Comparison of ENCODE assay signal across 21 mouse cellular contexts in the genomic region with DNA sequence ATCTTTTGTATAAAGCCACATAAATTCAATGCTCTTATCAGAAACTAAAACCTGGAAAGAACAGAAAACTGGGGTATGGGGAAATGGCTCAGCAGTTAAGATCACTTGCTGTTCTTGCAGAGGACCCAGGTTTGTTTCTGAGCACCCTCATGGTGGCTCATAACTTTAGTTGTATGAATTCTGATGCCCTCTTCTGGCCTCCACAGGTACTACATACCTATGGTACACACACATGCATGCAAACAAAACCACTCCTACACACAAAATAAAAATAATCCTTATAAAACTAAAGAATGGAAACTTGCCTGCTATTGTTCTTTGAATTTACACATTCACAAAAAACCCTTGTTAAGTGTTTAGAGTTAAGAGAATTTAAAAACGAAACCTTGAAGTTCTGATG.
DNase-seq lines count a peak whose midpoint lies in the region; ATAC-seq and TF ChIP-seq lines count a peak whose summit lies in the region.
"Had no signal": no experiment of that assay in that cellular context is flagged by ENCODE, and none has a peak within 500 bp of the region (broad histone marks: within the 10 kb centered on the region; RNA-seq: fewer than 3 reads in every experiment).

No protein-coding gene starts in this region.

- H3K4me2 ChIP-seq in forebrain, postnatal 0 days (ENCODE audit: low read depth) = no peak overlapping the region
- H3K4me2 ChIP-seq in forebrain, embryonic 12.5 days = no peak overlapping the region
- H3K4me2 ChIP-seq: embryonic facial prominence, embryonic 15.5 days; forebrain, embryonic 13.5 days; kidney, embryonic 15.5 days; liver, embryonic 15.5 days; lung, embryonic 15.5 days; neural tube, embryonic 15.5 days; stomach, embryonic 15.5 days had no signal

- DNase-seq in forebrain, postnatal 0 days = no peak
- DNase-seq in layer of hippocampus, adult 2 months (ENCODE audit: low spot score in 2 of 2) = no peak
- DNase-seq in layer of hippocampus, postnatal 14 days (ENCODE audit: low spot score in 2 of 2) = no peak
- DNase-seq in A20 (ENCODE audit: low read depth, low spot score) = peak; percentile 16
- peak; percentile 53 for DNase-seq in R1 (ENCODE audit: low read depth, low spot score)
- no peak for DNase-seq in thymus, postnatal 25 days
- DNase-seq in Muller cell, postnatal 12 days (ENCODE audit: inconsistent ontology term) = no peak
- DNase-seq: adrenal gland, postnatal 25 days; kidney, adult 18-20 months; layer of hippocampus, postnatal 36 days; right cerebral cortex, postnatal 25 days; thymus, postnatal 14 days had no signal

- H3K9me3 ChIP-seq in forebrain, postnatal 0 days (ENCODE audit: low read length) = no peaks in the 10 kb centered on the region
- H3K9me3 ChIP-seq in forebrain, embryonic 12.5 days = no peaks in the 10 kb centered on the region
- H3K9me3 ChIP-seq: embryonic facial prominence, embryonic 10.5 days; embryonic facial prominence, embryonic 15.5 days; forebrain, embryonic 13.5 days; kidney, embryonic 15.5 days; liver, embryonic 15.5 days; lung, embryonic 15.5 days; neural tube, embryonic 15.5 days; stomach, embryonic 15.5 days had no signal

- no peak overlapping the region for H3K27ac ChIP-seq in forebrain, postnatal 0 days (ENCODE audit: low read depth, low read length)
- H3K27ac ChIP-seq in forebrain, embryonic 12.5 days = no peak overlapping the region
- no peak overlapping the region for H3K27ac ChIP-seq in layer of hippocampus, adult 2 months
- H3K27ac ChIP-seq: embryonic facial prominence, embryonic 10.5 days; embryonic facial prominence, embryonic 15.5 days; forebrain, embryonic 13.5 days; kidney, embryonic 15.5 days; liver, embryonic 15.5 days; lung, embryonic 15.5 days; neural tube, embryonic 15.5 days; stomach, embryonic 15.5 days had no signal

- 87% methylated on average over 1 of the region's 1 CpGs for WGBS in forebrain, postnatal 0 days
- WGBS in forebrain, embryonic 12.5 days = 88% methylated on average over 1 of the region's 1 CpGs

- no peak for ATAC-seq in forebrain, postnatal 0 days
- ATAC-seq in forebrain, embryonic 12.5 days (ENCODE audit: low FRiP score) = no peak
- ATAC-seq: forebrain, embryonic 13.5 days had no signal

- no peak overlapping the region for H3K9ac ChIP-seq in forebrain, postnatal 0 days
- no peak overlapping the region for H3K9ac ChIP-seq in forebrain, embryonic 12.5 days
- H3K9ac ChIP-seq: embryonic facial prominence, embryonic 15.5 days; forebrain, embryonic 13.5 days; kidney, embryonic 15.5 days; liver, embryonic 15.5 days; lung, embryonic 15.5 days; neural tube, embryonic 15.5 days; stomach, embryonic 15.5 days had no signal

- no peaks in the 10 kb centered on the region for H3K27me3 ChIP-seq in forebrain, postnatal 0 days (ENCODE audit: insufficient read depth, low read length)
- H3K27me3 ChIP-seq in forebrain, embryonic 12.5 days = no peaks in the 10 kb centered on the region
- H3K27me3 ChIP-seq: embryonic facial prominence, embryonic 15.5 days; forebrain, embryonic 13.5 days; kidney, embryonic 15.5 days; liver, embryonic 15.5 days; lung, embryonic 15.5 days; neural tube, embryonic 15.5 days; stomach, embryonic 15.5 days had no signal

- H3K36me3 ChIP-seq in forebrain, postnatal 0 days (ENCODE audit: insufficient read depth) = no peaks in the 10 kb centered on the region
- H3K36me3 ChIP-seq in forebrain, embryonic 12.5 days (replicated peaks) = no peaks in the 10 kb centered on the region
- H3K36me3 ChIP-seq: embryonic facial prominence, embryonic 10.5 days; embryonic facial prominence, embryonic 15.5 days; kidney, embryonic 15.5 days; liver, embryonic 15.5 days; lung, embryonic 15.5 days; neural tube, embryonic 15.5 days; stomach, embryonic 15.5 days had no signal

- TF ChIP-seq CTCF in forebrain, postnatal 0 days (IDR thresholded peaks at IDR 0.05; ENCODE audit: low read depth) = peak; percentile 18; the same call in 1 of the 2 replicates
- TF ChIP-seq CTCF in layer of hippocampus, adult 2 months (conservative IDR thresholded peaks at IDR 0.05) = peak; percentile 66

- H3K4me3 ChIP-seq in forebrain, postnatal 0 days (ENCODE audit: low read depth, low read length) = no peak overlapping the region
- H3K4me3 ChIP-seq in forebrain, embryonic 12.5 days (replicated peaks) = no peak overlapping the region
- H3K4me3 ChIP-seq in layer of hippocampus, adult 2 months = no peak overlapping the region
- H3K4me3 ChIP-seq: embryonic facial prominence, embryonic 10.5 days; embryonic facial prominence, embryonic 15.5 days; forebrain, embryonic 13.5 days; kidney, embryonic 15.5 days; liver, embryonic 15.5 days; lung, embryonic 15.5 days; neural tube, embryonic 15.5 days; stomach, embryonic 15.5 days had no signal

- H3K4me1 ChIP-seq in forebrain, postnatal 0 days (ENCODE audit: insufficient read depth) = no peaks in the 10 kb centered on the region
- H3K4me1 ChIP-seq in forebrain, embryonic 12.5 days = no peaks in the 10 kb centered on the region
- H3K4me1 ChIP-seq: embryonic facial prominence, embryonic 15.5 days; forebrain, embryonic 13.5 days; liver, embryonic 15.5 days; stomach, embryonic 15.5 days had no signal

Comparison
In these comparisons a context has a peak if more than half of its experiments do, and no peak if none do; other contexts are left out.
1. DNase-seq: peak in A20 (single experiment) and R1 (single experiment); none in forebrain, postnatal 0 days (single experiment), layer of hippocampus, adult 2 months (0 of 2), layer of hippocampus, postnatal 14 days (0 of 2), thymus, postnatal 25 days (single experiment) and Muller cell, postnatal 12 days (single experiment).